Mouse (Mus musculus): ENCODE measurements around the gene Serinc3. TPM values are rescaled to one million over a fixed set of nuclear protein-coding genes. Genes with fewer than 3 reads are reported as not detected.
A peak's percentile ranks its signal among the peaks of the same experiment; 100 is the strongest.

Gene Serinc3
- total and polyA plus RNA-seq, 2 experiments from 2014 or later = 61.3 to 181 TPM

DNA sequence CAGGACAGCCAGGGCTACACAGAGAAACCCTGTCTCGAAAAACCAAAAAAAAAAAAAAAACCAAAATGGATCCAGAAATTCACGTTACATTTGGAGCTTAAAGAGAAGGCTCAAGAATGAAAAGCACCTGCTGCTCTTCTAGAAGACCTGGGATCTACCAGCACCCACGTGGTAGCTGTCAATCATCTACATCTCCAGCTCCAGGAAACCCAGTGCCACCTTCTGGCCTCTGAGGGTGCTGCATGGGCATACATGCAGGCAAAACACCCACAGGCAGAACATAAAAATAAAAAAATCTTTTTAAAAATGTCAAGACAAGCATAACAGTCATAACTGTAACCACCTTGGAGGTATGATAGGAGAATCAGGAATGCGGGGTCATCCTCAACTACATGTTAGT is 47.3 kb downstream of the Serinc3 start:
- no peak for DNase-seq (ENCODE audit: low spot score)
- no peak for ATAC-seq (ENCODE audit: insufficient read depth, low read depth)
- Histone ChIP-seq H3K27me3 (ENCODE audit: control insufficient read depth, insufficient read depth, low read length) (no peaks in the 10 kb centered on the region), H3K27ac (ENCODE audit: low read depth) (no peak overlapping the region), H3K4me3 (ENCODE audit: low read depth, low read length) (no peak overlapping the region), H3K4me2 (ENCODE audit: low read depth, low read length) (no peak overlapping the region), H3K9me3 (replicated peaks; ENCODE audit: control insufficient read depth, low read length) (no peaks in the 10 kb centered on the region), H3K4me1 (ENCODE audit: control insufficient read depth, insufficient read depth) (peaks cover 8% of the 10 kb centered on the region), H3K9ac (replicated peaks; ENCODE audit: low read depth, low read length) (no peak overlapping the region), H3K36me3 (replicated peaks; ENCODE audit: control insufficient read depth, insufficient read depth, low read length) (no peaks in the 10 kb centered on the region)
- WGBS = 57% methylated on average over 4 of the region's 4 CpGs
- TF ChIP-seq CTCF (IDR thresholded peaks at IDR 0.05; ENCODE audit: low read depth) = peak; percentile 59
- no peak for TF ChIP-seq EP300 (IDR thresholded peaks at IDR 0.05; ENCODE audit: low read depth)

- TF ChIP-seq EP300 (IDR thresholded peaks at IDR 0.05; ENCODE audit: low read depth) (no peak), CTCF (IDR thresholded peaks at IDR 0.05; ENCODE audit: low read depth) (no peak)
- Histone ChIP-seq H3K4me1 (ENCODE audit: control insufficient read depth, insufficient read depth) (peaks cover 6% of the 10 kb centered on the region; the same call in 1 of the 2 replicates), H3K27me3 (ENCODE audit: control insufficient read depth, insufficient read depth, low read length) (no peaks in the 10 kb centered on the region), H3K9ac (replicated peaks; ENCODE audit: low read depth, low read length) (no peak overlapping the region), H3K9me3 (replicated peaks; ENCODE audit: control insufficient read depth, low read length) (no peaks in the 10 kb centered on the region), H3K27ac (ENCODE audit: low read depth) (peak overlapping the region; percentile 80; the same call in 1 of the 2 replicates), H3K36me3 (replicated peaks; ENCODE audit: control insufficient read depth, insufficient read depth, low read length) (no peaks in the 10 kb centered on the region), H3K4me3 (ENCODE audit: low read depth, low read length) (no peak overlapping the region), H3K4me2 (ENCODE audit: low read depth, low read length) (no peak overlapping the region)
- no peak for ATAC-seq (ENCODE audit: insufficient read depth, low read depth)
- no peak for DNase-seq (ENCODE audit: low spot score)
- WGBS = 46% methylated on average over 3 of the region's 3 CpGs
Measured at GRCm38 (mm10) chr2:163596873-163597155, 48.1 kb downstream of the Serinc3 start.

- H3K4me1 ChIP-seq (ENCODE audit: control insufficient read depth, insufficient read depth) = 0 out of 2 replicates have a peak, but pooled peaks cover 3% of the 10 kb centered on the region
- no peak overlapping the region for H3K4me3 ChIP-seq (ENCODE audit: low read depth, low read length)
- H3K9me3 ChIP-seq (replicated peaks; ENCODE audit: control insufficient read depth, low read length) = no peaks in the 10 kb centered on the region
- H3K36me3 ChIP-seq (replicated peaks; ENCODE audit: control insufficient read depth, insufficient read depth, low read length) = no peaks in the 10 kb centered on the region
- TF ChIP-seq EP300 (IDR thresholded peaks at IDR 0.05; ENCODE audit: low read depth) (peak; percentile 90), CTCF (IDR thresholded peaks at IDR 0.05; ENCODE audit: low read depth) (no peak)
- WGBS = 53% methylated on average over 13 of the region's 13 CpGs
- H3K4me2 ChIP-seq (ENCODE audit: low read depth, low read length) = no peak overlapping the region
- ATAC-seq (ENCODE audit: insufficient read depth, low read depth) (peak; percentile 54), DNase-seq (ENCODE audit: low spot score) (no peak)
- no peak overlapping the region for H3K9ac ChIP-seq (replicated peaks; ENCODE audit: low read depth, low read length)
- H3K27ac ChIP-seq (ENCODE audit: low read depth) = peak overlapping the region; percentile 80
- no peaks in the 10 kb centered on the region for H3K27me3 ChIP-seq (ENCODE audit: control insufficient read depth, insufficient read depth, low read length)
Measured at GRCm38 (mm10) chr2:163596057-163596872, 48.7 kb downstream of the Serinc3 start.

DNA sequence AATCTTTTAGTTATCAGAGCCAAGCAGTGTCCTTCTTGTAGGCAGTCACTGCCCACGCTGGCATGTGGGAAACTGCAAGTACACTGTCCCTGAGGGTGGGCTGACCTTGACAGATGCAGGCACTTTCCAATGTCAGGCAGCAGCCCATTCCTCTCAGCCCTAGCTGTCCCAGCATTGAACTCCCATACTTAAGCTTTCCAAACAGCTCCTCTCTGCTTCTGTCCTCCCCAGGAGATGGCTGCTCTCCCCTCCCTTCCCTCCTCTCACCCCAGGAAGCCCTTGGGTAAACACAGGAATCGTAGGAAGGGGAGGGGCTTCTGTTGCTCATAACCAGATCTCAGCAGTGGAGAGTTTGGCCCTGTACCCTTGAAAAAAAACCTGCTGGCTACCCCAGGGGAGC is 49.8 kb downstream of the Serinc3 start:
- ATAC-seq (ENCODE audit: insufficient read depth, low read depth) (peak; percentile 47; the same call in 1 of the 2 replicates), DNase-seq (ENCODE audit: low spot score) (no peak)
- no peak overlapping the region for H3K4me2 ChIP-seq (ENCODE audit: low read depth, low read length)
- H3K9me3 ChIP-seq (replicated peaks; ENCODE audit: control insufficient read depth, low read length) = no peaks in the 10 kb centered on the region
- WGBS = 23% methylated on average over 2 of the region's 2 CpGs
- no peak overlapping the region for H3K4me3 ChIP-seq (ENCODE audit: low read depth, low read length)
- H3K27me3 ChIP-seq (ENCODE audit: control insufficient read depth, insufficient read depth, low read length) = no peaks in the 10 kb centered on the region
- H3K4me1 ChIP-seq (ENCODE audit: control insufficient read depth, insufficient read depth) = 0 out of 2 replicates have a peak, but pooled peaks cover 3% of the 10 kb centered on the region
- no peaks in the 10 kb centered on the region for H3K36me3 ChIP-seq (replicated peaks; ENCODE audit: control insufficient read depth, insufficient read depth, low read length)
- TF ChIP-seq EP300 (IDR thresholded peaks at IDR 0.05; ENCODE audit: low read depth) = no peak
- no peak for TF ChIP-seq CTCF (IDR thresholded peaks at IDR 0.05; ENCODE audit: low read depth)
- peak overlapping the region; percentile 80; the same call in 1 of the 2 replicates for H3K27ac ChIP-seq (ENCODE audit: low read depth)
- H3K9ac ChIP-seq (replicated peaks; ENCODE audit: low read depth, low read length) = no peak overlapping the region

DNA sequence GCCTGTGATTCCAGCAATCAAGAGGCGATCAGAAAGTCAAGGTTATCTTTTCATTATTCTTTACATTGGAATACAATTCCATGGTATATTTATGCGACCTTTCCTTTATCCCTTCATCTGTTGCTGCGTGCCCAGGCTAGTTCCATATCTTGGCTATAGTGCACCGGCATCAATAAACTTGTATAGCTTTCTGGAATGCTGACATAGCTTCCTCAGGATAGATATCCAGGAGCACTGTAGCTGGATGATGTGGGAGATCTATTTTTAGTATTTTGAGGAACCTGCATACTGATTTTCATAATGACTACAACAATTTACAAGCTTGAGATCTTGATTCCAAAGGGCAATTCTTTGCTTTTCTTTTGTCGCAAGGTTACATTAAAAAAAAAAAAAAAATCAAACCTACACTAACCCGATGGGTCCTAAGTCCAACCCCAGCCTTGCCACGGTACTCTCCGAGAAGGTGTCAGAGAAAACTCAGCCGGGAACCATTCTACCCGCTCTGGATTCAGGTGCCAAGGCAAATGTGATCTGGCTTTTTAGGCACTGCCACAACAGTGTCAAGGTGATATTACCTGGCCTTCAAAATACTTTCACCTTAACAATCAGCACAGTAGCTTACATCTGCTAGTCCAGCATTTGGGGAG is 51.2 kb downstream of the Serinc3 start:
- H3K4me1 ChIP-seq (ENCODE audit: control insufficient read depth, insufficient read depth) = 0 out of 2 replicates have a peak, but pooled peaks cover 3% of the 10 kb centered on the region
- H3K4me2 ChIP-seq (ENCODE audit: low read depth, low read length) = no peak overlapping the region
- H3K4me3 ChIP-seq (ENCODE audit: low read depth, low read length) = no peak overlapping the region
- H3K27ac ChIP-seq (ENCODE audit: low read depth) = no peak overlapping the region
- H3K9ac ChIP-seq (replicated peaks; ENCODE audit: low read depth, low read length) = no peak overlapping the region
- WGBS = 74% methylated on average over 10 of the region's 10 CpGs
- ATAC-seq (ENCODE audit: insufficient read depth, low read depth) (no peak), DNase-seq (ENCODE audit: low spot score) (no peak)
- no peaks in the 10 kb centered on the region for H3K27me3 ChIP-seq (ENCODE audit: control insufficient read depth, insufficient read depth, low read length)
- TF ChIP-seq CTCF (IDR thresholded peaks at IDR 0.05; ENCODE audit: low read depth) (no peak), EP300 (IDR thresholded peaks at IDR 0.05; ENCODE audit: low read depth) (no peak)
- H3K9me3 ChIP-seq (replicated peaks; ENCODE audit: control insufficient read depth, low read length) = no peaks in the 10 kb centered on the region
- H3K36me3 ChIP-seq (replicated peaks; ENCODE audit: control insufficient read depth, insufficient read depth, low read length) = no peaks in the 10 kb centered on the region
